Mouse (Mus musculus): ENCODE results near the gene Ubb. TPM values are rescaled to one million over a fixed set of nuclear protein-coding genes. Genes with fewer than 3 reads are reported as not detected.
A peak's percentile ranks its signal among the peaks of the same experiment; 100 is the strongest.

The Ubb gene
- polyA plus RNA-seq, 1 experiment, result 2,291 TPM

DNA sequence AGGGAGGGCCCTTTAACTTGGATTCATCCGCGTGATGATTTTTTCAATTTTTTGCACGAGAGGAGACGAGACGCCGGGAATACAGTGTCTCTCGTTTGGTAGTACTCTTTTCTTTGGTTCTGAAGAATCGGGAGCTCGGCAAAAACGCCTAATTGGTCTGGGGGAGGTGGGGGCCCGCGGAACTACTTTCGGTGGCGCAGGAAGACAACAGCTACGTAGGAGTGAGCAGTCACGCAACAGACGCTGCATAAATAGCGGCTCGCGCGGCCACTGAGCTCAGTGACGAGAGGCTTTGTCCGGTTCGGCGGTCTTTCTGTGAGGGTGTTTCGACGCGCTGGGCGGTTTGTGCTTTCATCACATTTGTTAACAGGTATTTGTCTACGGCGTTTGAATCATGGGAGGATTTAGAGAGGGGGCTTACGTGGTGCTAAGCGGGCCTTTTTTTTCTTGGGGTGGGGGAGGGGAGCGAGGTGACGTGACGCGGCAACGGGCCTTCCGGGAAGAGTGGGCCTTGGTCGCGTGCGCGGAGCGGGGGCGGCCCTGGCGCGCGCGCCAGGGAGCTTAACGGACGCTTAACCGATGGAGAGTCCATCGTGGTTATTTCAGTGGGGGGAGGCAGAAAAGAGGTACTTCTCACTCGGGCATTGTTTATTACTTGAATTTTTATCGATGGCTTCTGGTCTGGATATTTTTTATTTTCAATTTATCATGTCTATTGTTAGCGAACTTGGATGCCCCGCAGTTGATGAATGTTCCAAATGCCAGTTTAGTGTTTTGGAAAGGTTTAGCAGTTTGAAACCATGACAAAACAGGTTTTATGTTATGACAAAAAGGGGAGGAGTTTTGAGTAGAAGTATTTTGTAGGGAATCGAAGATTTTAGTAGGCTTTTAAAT, 502 bp downstream of the Ubb start:
- no peak for DNase-seq (ENCODE audit: low read depth)

DNA sequence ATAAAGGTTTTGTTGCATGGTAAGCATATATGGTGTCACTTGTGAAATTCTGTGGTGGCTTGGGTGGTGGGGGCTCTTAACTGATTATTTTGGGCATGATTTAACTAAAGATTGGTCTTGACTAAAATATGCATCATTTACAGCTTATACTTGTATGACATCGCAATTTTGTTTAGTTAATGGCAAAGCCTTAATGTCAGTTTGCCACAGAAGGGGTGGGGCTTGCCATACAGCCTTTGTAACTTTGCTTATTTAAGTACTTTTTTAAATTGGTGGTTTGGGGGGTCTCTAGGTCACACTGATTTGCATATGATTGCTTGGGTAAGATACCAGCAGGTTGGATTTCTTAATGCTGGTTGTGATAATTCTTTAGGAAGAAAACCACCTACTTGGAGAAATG, 2.2 kb downstream of the Ubb start:
- DNase-seq (ENCODE audit: low read depth), result no peak

DNA sequence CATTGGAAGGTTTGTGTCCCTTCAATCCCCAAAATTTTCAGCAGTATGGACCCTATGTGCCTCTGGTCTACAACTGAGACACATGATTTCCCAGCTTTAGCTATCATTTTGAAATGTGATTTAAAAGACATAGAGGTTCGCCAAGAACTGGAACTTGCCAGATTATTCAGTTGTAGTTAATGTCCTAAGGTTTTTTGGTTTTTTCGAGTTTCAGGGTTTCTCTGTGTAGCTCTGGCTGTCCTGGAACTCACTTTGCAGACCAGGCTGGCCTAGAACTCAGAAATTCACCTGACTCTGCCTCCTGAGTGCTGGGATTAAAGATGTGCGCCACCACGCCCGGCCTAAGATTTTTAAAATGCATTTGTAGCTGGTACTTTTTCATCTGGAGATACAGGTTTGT, 2.7 kb downstream of the Ubb start:
- DNase-seq (ENCODE audit: low read depth), result no peak

DNA sequence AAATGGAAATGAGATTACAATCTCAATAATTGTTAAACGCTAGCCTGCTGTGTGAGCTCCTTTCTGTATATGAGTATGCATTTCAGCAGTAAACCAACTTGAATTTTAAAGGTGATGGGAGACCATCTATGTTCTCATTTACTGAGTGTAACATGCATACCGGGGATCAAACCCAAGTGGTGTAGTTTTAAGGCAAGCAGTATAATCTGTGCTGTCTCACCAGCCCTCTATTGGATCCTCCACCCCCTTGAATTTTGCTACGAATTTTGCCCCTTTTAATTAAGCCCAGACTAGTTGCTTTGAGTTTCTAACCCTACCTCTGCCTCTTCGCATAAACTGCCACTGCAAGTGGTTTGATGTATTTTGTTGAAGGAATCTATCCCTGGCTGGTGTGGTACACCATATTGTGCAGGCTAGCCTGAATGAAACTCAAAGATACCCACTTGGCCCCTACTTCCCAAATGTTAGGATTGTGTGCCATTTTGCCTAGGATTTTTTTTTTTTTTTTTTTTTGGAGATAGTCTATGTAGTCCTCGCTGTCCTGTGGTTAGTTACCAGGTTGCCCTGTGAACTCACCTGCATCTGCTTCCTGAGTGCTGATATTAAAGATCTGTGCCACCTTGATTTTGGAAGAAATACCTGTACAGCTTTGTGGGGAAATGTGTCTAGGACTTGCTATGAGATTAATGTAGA, 3.3 kb downstream of the Ubb start:
- DNase-seq (ENCODE audit: low read depth), result no peak

DNA sequence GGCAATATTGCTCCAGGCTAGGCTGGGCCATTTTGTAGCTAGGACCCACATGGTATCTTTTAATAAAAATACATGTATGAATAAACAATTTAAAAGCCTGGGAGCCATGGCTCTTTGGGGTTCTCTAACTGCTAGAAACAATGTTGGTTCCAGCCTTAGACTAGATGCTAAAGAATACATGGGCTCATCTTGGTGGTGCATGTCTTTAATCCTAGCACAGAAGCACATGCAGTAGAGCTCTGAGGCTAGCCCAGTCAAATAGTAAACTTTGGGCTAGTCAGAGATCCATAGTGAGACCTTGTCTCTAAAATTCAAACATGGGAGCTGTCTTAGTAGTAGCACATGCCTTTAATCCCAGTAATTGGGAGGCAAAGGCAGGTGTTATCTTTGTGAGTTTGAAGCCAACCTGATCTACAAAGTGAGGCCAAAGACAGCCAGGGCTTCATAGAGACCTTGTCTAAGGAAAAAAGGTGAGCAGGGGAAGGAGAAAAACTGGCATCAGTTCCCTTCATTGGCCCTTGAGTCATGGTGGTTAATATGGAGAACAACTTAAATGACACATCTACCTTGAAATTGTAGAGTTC, 4.1 kb downstream of the Ubb start:
- no peak for DNase-seq (ENCODE audit: low read depth)

DNA sequence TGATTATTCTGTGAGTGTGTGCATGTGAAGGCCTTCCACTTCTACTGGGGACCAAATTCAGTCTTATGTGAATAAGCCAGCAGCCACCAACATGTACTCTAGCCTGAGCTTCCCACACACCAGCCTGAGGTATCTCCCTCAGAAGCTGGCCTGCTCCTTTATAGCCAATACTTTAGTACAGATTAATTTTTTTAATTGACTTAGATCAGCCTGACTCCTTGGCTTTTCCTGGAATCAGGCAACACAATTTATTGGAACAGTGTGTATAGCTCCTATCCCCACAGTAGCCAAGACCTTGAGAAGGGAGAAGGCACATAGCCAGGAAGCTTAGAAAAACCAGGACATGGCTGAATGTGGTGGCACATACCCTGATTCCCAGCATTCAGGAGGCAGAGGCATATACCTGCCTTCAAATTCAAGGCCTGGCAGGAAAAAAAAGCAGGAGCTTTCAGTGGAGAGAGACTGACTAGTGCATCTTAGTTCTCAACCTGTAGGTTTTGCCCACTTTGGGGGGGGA, 5.0 kb downstream of the Ubb start:
- DNase-seq (ENCODE audit: low read depth), result no peak

DNA sequence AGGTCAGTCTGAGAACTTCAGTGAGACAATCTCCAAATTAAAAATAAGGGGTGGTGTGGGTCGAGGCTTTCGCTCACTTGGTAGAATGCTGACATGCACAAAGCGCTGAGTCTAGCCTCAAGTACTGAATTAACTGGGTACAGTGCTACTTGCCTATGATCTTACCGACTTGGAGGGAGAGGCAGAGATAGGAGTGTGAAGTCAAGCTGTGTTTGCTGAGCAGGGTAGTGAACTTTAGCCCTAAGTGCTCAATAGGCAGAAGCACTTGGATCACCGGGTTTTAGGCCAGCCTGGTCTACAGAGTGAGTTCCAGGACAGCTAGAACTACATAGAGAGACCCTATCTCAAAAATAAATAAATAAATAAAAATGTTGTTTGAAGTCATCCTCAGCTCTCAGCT, 6.2 kb downstream of the Ubb start:
- DNase-seq (ENCODE audit: low read depth), result no peak

DNA sequence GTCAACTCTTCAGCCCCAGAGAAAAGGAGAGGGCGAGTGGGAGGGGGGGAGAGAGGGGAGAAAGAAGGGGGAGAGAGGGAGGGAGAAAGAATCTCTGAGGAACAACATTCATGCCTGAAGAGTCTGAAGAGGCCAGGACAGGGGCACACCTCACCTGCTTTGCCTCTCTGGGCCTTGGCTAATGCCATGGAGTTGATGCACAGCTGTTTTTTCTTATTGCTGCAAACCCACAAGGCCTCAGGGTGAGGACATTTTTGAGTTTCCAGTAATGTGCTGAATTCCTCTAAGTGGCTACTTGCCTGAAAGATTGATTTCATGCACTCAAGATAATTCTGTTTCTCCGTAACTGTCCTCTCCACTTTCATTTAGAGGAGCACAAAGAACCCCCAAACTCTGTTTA, 7.2 kb downstream of the Ubb start:
- DNase-seq (ENCODE audit: low read depth), result no peak

DNA sequence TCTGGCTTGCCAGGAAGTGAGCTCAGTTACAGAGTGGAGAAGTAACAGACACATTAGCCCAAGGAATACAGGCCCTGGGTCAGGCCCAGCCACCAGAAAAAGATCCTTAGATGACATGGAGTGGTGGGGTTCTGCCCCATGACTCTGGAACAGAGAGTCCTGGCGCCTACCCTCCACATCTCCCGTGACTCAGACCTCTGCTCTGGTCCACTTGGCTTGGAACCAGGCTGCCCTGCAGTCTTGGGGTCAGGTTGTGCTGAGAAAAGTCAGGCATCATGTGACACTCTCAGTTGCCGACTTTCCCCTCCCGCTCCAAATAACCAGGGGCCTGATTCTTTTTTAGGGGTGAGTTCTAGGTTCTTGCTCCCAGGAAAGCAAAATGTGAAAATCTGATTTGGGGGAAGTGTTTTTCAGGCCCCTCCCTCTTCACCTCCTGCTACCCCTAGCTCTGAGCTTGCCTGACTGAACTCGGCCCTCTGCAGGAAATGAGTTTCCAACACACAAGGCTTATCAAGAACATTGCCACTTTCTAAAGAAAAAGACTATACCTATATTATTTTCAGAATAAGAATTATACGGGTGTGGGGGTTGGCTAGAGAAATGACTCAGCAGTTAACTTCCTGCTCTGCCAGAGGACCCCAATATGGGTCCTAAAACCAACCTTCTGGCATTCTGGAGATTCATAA, 8.1 kb downstream of the Ubb start:
- no peak for DNase-seq (ENCODE audit: low read depth)

DNA sequence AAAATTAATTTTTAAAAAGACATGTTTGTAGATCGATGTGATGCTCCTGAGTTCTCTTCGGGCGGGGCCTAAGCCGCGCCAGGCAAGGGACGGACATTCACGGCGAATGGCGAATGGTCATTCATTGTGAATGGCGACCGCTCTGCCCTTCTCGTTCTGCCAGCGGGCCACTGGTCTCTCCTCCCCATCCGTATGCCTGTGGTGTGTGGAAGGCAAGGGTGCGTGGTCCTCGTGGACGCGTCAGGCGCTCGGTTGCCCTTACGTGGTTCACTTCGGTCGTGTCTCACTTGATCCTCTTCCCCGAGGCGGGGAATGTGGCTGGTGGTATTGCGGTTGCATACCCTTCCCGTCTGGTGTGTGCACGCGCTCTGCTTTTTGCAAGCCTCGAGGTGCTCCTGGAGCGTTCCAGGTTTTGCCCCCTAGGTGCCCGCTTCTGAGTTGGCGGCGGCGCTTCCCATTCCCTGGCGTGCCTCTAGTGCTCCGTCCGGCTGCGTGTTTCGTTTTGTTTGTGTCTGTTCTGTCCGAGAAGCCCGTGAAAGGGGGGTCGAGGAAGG, 9.6 kb downstream of the Ubb start:
- DNase-seq (ENCODE audit: low read depth), result no peak

DNA sequence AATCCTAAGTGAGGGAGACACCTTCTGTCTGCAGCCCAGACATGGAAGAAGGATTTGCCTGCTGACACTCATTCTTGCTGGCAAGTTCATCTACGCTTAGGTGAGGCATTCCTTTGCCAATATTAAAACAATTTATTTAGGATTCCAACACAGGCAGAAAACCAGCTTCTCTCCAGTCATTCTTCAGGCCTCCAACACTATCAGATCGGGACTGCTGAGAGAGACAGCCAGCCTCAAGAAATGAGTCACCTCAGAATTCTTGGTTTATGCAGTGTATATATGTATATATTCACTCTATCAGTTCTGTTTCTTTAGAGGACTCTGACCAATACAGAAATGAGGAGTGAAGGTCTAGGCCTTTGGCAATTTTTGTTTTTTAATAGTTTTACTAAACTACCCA, 12.6 kb downstream of the Ubb start:
- DNase-seq (ENCODE audit: low read depth), result no peak

DNA sequence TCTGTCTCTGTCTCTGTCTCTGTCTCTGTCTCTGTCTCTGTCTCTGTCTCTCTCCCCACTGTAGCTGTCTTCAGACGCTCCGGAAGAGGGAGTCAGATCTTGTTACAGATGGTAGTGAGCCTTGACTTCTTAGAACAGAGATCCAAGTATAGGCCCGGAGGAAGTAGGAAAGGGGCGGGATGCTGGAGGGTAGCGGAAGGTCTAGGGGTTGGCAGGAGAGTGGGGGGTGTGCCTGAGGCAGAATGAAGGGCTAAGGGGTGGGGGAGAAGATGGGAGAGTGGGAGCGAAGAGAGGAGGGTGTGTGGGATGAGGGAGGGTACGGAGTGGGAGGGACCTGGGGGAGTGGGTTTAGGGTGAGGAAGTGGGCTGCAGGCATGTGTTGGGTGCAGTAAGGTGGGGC, 14.8 kb downstream of the Ubb start:
- DNase-seq (ENCODE audit: low read depth), result no peak

DNA sequence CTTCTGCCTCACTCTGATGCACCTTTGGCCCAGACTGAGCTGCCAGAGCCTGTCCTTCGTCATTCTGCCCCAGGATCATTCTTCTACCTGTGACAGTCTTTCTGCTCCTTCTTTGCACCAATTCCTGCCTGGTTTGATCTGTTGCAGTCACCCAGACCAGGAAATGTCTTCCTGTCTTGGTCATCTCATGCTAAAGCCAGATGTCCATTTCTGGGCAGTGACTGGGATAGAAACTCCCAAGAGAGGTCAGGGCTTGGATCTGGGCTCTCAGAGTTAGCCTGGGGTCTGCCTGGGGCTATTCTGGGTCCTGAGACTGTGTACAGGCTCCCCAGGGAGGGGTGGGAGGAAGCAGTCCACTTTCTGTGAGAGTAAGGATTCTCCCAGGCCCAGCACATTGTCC, 15.2 kb downstream of the Ubb start:
- DNase-seq (ENCODE audit: low read depth), result no peak

DNA sequence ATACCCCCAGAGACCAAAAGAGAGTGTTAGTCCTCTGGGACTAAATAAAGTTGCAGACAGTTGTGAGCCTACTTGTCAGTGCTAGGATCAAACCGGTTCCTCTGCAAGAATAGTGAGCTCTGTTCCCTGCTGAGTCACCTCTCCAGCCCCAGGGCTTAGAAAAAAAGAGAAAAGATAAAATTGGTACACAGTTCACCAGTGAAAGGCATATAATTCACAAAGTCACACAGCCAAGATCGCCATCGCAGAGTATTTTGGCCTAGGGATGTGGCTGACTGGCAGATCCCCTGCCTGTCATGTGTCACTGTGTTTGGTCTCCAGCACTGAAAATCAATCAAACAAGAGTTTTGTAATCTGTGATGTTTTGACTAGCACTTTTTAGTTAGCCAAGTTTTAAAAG, 17.3 kb downstream of the Ubb start:
- peak; percentile 93 for DNase-seq (ENCODE audit: low read depth)

DNA sequence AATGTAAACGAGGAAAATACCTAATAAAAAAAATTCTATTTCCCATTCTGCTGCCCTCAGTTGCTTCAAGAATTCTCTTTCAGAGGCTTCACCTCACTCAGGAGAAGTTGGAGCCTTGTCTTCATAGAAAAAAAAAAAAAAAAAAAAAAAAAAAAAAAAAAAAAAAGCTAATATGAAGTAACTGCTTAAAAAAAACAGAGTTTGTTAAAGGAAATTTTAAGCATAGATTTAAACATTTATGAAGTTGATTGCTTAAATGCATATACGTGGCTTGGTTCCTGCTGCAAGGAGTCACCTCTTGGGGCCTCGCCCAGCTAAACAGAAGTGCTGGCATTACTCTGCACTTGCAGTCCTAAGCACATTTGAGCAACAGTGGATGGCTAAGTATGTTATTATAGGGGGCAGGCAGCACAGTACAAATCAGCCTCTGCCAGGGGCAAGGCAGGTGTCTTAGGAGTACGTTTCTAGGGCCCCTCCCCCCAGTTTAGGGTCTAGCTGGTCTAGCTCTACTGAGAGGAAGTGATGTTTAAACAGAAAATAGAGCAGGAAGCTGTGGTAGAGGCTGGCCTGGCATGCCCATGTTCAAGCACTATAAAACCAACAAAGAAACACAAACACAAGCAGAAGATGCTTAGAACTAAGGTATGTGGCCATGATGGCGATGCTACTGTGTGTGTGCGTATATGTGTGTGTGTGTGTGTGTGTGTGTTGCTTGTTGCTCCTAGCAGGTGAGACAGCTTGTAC, 23.2 kb downstream of the Ubb start, which contains the start of gene Trpv2:
Trpv2 (plus strand) TSS at position 528 of the 744 bp plus-strand sequence.
- DNase-seq (ENCODE audit: low read depth), result no peak

DNA sequence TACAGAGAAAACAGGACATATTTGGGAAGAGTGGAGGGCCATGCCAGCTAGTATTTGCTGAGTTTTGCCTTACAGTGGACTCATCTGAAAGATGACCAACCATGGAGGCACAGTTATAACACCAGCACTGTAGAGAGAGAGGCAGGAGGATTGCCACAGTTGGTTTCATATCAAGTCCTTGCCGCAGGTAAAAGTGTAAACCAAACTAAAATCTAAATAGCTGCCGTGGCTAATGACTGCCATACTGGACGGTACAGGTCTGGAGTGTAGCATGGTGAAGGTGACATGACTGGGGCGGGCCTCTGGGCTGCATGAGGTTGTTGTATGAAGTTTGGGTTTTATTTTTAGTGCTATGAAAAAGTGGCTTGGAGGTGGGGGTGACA, 23.7 kb downstream of the Ubb start:
- DNase-seq (ENCODE audit: low read depth), result no peak

DNA sequence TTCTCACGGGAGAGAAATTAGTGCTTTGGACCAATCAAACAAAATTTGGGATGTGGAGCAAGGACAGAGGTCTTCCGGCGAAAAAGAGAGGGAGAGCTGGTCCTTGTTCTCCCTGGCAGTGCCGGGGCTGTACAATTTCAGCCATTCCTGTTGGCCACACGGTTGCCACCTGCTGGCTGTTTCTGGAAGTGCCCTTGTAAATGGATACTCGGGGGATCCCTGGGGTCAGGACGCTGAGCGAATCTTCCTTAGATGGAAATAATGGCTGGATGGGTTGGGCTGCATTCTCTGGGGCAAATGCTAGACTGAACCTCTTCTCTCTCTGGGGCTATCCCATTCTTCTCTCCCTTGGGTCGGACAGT, 24.3 kb downstream of the Ubb start:
- no peak for DNase-seq (ENCODE audit: low read depth)

DNA sequence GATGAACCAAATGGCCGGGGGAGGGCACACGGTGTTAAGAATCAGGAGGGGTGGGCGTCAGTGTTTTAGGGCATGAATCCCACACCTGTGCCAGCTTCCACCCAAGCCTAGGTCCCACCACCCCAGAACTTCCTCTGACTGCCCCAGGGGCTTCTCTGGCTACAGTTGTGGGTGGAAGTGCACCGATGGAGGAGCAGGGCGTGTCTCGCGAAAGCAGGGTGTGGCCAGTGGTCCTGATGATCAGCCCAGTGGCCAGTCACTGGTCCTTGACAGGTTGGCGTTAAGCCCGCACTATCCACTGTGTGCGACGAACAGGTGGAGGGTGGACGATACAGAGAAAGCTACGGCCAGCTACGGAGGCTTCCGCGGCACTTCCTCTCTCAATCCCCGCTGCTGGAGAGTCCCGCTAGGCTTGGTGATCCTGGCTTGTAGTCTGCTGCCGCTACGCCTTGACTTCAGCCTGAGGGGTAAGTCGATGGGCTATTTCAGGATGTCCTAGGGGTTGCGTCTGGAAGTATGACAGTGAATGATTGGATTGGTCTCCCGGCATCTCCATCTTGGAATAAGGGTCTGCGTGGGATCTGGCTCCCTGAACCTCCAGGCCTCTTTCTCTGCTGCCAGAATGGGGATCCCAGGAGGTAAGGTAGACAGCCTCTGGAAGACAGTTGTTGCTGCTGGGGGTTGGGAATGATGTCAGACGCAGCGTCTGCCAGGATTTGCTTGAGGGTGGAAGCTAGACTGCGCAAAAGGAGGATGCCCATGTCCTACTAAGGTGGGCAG, 24.9 kb downstream of the Ubb start:
- DNase-seq (ENCODE audit: low read depth), result no peak

DNA sequence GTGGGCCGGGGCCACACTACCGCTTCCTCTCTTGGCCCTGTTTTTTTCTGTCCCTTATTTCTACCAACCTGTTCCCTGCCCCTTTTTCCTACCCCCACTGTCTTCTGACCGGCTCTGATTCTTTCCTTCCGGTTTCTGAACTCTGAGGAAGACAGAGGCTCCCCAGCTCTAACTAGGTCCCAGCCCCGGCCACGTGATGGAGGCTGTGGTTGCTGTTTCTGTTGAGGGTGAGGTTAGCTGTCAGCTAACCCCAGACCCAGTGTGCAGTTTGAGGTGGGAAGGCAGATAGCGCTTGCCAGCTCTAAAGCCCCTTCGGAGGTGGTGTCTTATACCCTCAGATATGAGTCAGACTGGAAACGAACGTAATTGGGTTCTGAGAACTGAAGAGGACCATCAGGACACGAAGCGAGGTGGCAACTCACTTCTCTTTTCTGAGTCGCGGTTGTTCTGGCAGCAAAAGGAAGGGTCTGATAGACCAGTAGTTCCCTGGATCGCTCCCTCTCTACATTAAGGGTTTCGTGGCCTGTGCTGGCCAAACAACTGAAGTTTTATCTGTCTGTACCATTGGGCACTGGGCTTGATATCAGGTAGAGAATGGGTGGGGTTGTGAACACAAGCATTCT, 25.7 kb downstream of the Ubb start:
- DNase-seq (ENCODE audit: low read depth), result no peak

DNA sequence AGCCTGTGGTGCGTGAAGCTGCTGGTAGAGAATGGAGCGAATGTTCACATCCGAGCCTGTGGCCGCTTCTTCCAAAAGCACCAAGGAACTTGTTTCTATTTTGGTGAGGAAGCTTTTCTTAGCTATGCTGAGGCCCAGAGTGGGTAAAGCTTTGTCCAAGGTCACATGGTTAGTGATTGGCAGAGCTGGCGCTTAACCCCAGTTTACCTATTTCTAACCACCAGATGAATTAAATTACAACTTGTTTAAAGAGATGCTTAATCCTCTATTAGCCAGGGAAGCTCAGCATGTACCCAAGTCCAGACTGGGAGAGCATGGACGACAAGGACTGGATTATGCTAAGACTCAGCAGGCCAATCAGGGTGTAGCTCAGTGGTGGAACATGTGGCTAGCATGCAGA, 32.1 kb downstream of the Ubb start:
- DNase-seq (ENCODE audit: low read depth), result no peak

Data from gonadal fat pad, adult 2 months (tissue).